Mouse (Mus musculus): ENCODE results near the gene Abcb10. TPM values are rescaled to one million over a fixed set of nuclear protein-coding genes. Genes with fewer than 3 reads are reported as not detected.
"Not testable (repeated sequence)": the region's sequence is repeated elsewhere in the genome, so short reads cannot be mapped to it uniquely, and the experiment has no call there.

The Abcb10 gene
- total and polyA plus RNA-seq, 3 experiments, result 21.6 to 44.3 (median 22.1) TPM

DNA sequence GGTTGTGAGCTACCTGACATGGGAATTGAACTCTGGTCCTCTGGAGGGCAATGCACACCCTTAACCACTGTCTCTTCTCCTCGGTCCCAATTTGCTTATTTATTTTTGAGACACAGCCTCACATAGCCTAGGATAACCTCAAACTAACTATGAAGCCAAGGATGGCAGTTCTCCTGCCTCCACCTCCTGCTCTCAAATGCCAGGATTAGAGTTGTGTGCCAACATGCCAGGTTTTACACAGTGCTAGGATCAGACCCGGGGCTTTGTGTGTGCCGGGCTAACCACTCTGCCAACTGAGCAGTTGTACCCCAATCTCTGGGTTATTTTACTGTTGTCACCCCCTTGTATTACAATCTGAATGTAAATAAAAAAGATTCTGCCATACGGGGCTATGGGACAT, 5.4 kb downstream of the Abcb10 start:
- no peak for DNase-seq (ENCODE audit: low spot score)
- no peak for TF ChIP-seq GATA1 (IDR thresholded peaks at IDR 0.05; ENCODE audit: borderline replicate concordance, low read length)
- TF ChIP-seq POLR2AphosphoS5 (IDR thresholded peaks at IDR 0.05; ENCODE audit: insufficient replicate concordance, low read depth, low read length), result no peak
- TF ChIP-seq CTCF (IDR thresholded peaks at IDR 0.05; ENCODE audit: low read depth, low read length), result no peak
- TF ChIP-seq TAL1 (conservative IDR thresholded peaks at IDR 0.05; ENCODE audit: low read depth, low read length), result no peak
- TF ChIP-seq GATA2 (IDR thresholded peaks at IDR 0.05; ENCODE audit: borderline replicate concordance, low read depth, low read length), result no peak
- no peaks in the 10 kb centered on the region for H3K27me3 ChIP-seq (ENCODE audit: insufficient read depth, low read length)
- H3K36me3 ChIP-seq (replicated peaks), result peaks cover 61% of the 10 kb centered on the region
- no peak overlapping the region; the same call in 1 of the 2 replicates for H3K4me3 ChIP-seq (ENCODE audit: low read depth, low read length)
- H3K9me3 ChIP-seq (replicated peaks), result peaks cover 8% of the 10 kb centered on the region
- peaks cover 64% of the 10 kb centered on the region for H3K4me1 ChIP-seq (ENCODE audit: insufficient read depth, low read depth, low read length)
- ATAC-seq (ENCODE audit: extremely low read depth, insufficient number of reproducible peaks, low FRiP score, poor library complexity, severe bottlenecking), result no peak

DNA sequence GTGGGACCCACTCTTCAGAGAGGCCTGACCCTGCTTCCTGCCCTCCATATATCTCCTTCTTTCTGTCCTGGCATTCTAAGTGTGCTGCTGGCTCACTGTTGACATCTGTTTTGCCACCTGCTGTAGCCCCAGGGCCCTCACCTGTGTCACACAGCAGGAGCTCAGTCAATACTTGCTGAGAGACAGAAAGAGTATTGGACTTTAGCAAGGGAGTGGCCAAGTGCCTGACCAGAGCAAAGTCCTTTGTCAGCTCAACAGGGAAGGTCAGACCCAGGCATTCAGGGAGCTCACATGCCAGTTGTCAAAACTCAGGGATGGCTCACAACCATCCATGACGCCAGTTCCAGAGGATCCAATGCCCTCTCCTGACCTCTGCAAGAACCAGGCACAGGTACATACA, 9.4 kb downstream of the Abcb10 start:
- Histone ChIP-seq H3K36me3 (replicated peaks) (peaks cover 86% of the 10 kb centered on the region), H3K4me1 (ENCODE audit: insufficient read depth, low read depth, low read length) (peaks cover 38% of the 10 kb centered on the region), H3K27me3 (ENCODE audit: insufficient read depth, low read length) (no peaks in the 10 kb centered on the region), H3K4me3 (ENCODE audit: low read depth, low read length) (no peak overlapping the region), H3K9me3 (replicated peaks) (peaks cover 8% of the 10 kb centered on the region)
- DNase-seq (ENCODE audit: low spot score) (no peak), ATAC-seq (ENCODE audit: extremely low read depth, insufficient number of reproducible peaks, low FRiP score, poor library complexity, severe bottlenecking) (no peak)
- TF ChIP-seq TAL1 (conservative IDR thresholded peaks at IDR 0.05; ENCODE audit: low read depth, low read length) (no peak), GATA2 (IDR thresholded peaks at IDR 0.05; ENCODE audit: borderline replicate concordance, low read depth, low read length) (no peak), POLR2AphosphoS5 (IDR thresholded peaks at IDR 0.05; ENCODE audit: insufficient replicate concordance, low read depth, low read length) (no peak), CTCF (IDR thresholded peaks at IDR 0.05; ENCODE audit: low read depth, low read length) (no peak), GATA1 (IDR thresholded peaks at IDR 0.05; ENCODE audit: borderline replicate concordance, low read length) (no peak)

DNA sequence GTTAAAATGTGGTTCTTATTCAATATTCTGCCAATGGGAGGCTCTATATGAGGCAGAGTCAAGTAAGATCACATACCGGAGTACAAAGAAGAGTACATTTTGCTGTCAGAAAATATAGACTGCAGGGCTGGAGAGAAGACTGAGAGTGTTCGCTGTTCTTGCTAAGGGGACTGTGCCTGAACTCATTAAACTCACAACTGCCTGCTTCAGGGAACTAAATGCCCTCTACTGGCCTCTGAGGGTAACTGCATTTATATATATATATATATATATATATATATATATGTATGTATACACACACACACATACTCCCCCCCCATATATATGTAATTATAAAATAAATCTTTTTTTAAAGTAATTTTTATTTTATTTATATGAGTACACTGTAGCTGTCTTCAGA, 16.0 kb downstream of the Abcb10 start:
- Histone ChIP-seq H3K36me3 (replicated peaks) (peaks cover 95% of the 10 kb centered on the region), H3K4me1 (ENCODE audit: insufficient read depth, low read depth, low read length) (peaks cover 10% of the 10 kb centered on the region; the same call in 1 of the 2 replicates), H3K27me3 (ENCODE audit: insufficient read depth, low read length) (no peaks in the 10 kb centered on the region), H3K9me3 (replicated peaks) (no peaks in the 10 kb centered on the region), H3K4me3 (ENCODE audit: low read depth, low read length) (no peak overlapping the region)
- DNase-seq (ENCODE audit: low spot score) (no peak), ATAC-seq (ENCODE audit: extremely low read depth, insufficient number of reproducible peaks, low FRiP score, poor library complexity, severe bottlenecking) (no peak)
- TF ChIP-seq GATA1 (IDR thresholded peaks at IDR 0.05; ENCODE audit: borderline replicate concordance, low read length), result no peak
- TF ChIP-seq GATA2 (IDR thresholded peaks at IDR 0.05; ENCODE audit: borderline replicate concordance, low read depth, low read length), result no peak
- TF ChIP-seq CTCF (IDR thresholded peaks at IDR 0.05; ENCODE audit: low read depth, low read length), result no peak
- TF ChIP-seq TAL1 (conservative IDR thresholded peaks at IDR 0.05; ENCODE audit: low read depth, low read length), result no peak
- no peak for TF ChIP-seq POLR2AphosphoS5 (IDR thresholded peaks at IDR 0.05; ENCODE audit: insufficient replicate concordance, low read depth, low read length)

DNA sequence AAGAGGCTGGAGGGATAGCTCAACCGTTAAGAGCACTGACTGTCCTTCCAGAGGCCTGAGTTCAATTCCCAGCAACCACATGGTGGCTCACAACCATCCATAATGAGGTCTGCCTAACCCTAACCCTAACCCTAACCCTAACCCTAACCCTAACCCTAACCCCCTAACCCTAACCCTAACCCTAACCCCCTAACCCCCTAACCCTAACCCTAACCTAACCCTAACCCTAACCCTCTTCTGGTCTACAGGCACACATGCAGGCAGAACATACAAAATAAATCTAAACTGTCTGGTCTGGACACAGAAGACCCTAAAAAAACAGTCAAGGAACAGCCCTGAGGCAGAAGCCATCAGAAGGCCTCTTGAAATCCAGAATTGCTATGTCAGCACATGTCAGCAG, 21.6 kb downstream of the Abcb10 start:
- H3K9me3 ChIP-seq (replicated peaks), result no peaks in the 10 kb centered on the region
- peaks cover 95% of the 10 kb centered on the region for H3K36me3 ChIP-seq (replicated peaks)
- ATAC-seq (ENCODE audit: extremely low read depth, insufficient number of reproducible peaks, low FRiP score, poor library complexity, severe bottlenecking), result no peak
- no peaks in the 10 kb centered on the region for H3K27me3 ChIP-seq (ENCODE audit: insufficient read depth, low read length)
- TF ChIP-seq GATA1 (IDR thresholded peaks at IDR 0.05; ENCODE audit: borderline replicate concordance, low read length), result no peak
- no peak for TF ChIP-seq CTCF (IDR thresholded peaks at IDR 0.05; ENCODE audit: low read depth, low read length)
- no peak for TF ChIP-seq POLR2AphosphoS5 (IDR thresholded peaks at IDR 0.05; ENCODE audit: insufficient replicate concordance, low read depth, low read length)
- TF ChIP-seq GATA2 (IDR thresholded peaks at IDR 0.05; ENCODE audit: borderline replicate concordance, low read depth, low read length), result no peak
- no peak for TF ChIP-seq TAL1 (conservative IDR thresholded peaks at IDR 0.05; ENCODE audit: low read depth, low read length)
- no peak for DNase-seq (ENCODE audit: low spot score)
- H3K4me1 ChIP-seq (ENCODE audit: insufficient read depth, low read depth, low read length), result peaks cover 5% of the 10 kb centered on the region; the same call in 1 of the 2 replicates
- H3K4me3 ChIP-seq (ENCODE audit: low read depth, low read length), result no peak overlapping the region

DNA sequence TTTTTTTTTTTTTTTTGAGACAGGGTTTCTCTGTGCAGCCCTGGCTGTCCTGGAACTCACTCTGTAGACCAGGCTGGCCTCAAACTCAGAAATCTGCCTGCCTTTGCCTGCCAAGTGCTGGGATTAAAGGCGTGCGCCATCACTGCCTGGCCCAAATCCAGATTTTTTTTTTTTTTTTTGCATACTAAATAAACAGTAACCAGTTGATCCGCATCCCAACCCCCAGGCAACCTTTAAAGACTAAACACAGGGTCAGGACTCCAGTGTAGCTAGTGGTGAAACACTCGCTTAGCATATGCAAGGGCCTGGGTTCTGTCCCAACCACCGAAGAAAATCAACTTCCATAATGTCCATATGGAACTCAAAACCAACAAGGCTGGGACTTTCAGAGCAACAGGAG, 22.4 kb downstream of the Abcb10 start:
- H3K4me1 ChIP-seq (ENCODE audit: insufficient read depth, low read depth, low read length); H3K27me3 ChIP-seq (ENCODE audit: insufficient read depth, low read length); DNase-seq (ENCODE audit: low spot score); ATAC-seq (ENCODE audit: extremely low read depth, insufficient number of reproducible peaks, low FRiP score, poor library complexity, severe bottlenecking); H3K9me3 ChIP-seq (replicated peaks); H3K4me3 ChIP-seq (ENCODE audit: low read depth, low read length): not testable (repeated sequence)
- H3K36me3 ChIP-seq (replicated peaks), result peaks cover 95% of the 10 kb centered on the region

DNA sequence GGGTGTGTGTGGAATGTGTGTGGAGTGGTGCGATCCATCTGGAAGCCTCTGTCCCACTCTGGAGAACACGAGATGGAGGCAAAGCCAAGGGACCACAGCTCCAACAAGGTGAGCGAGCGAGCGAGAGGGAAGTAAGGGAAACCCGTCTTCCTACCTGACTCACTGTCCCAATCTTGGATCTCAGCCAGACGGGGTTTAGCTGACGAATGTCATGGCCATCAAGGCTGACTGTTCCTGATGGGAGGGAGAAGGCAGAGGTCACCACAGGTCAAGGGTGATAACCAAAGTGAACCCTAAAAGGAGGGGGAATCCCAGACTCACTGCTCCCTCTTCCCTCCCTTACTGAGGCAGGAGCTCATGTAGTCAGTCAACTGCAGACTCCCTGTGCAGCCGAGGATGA, 22.9 kb downstream of the Abcb10 start:
- TF ChIP-seq POLR2AphosphoS5 (IDR thresholded peaks at IDR 0.05; ENCODE audit: insufficient replicate concordance, low read depth, low read length) (no peak), GATA1 (IDR thresholded peaks at IDR 0.05; ENCODE audit: borderline replicate concordance, low read length) (no peak), GATA2 (IDR thresholded peaks at IDR 0.05; ENCODE audit: borderline replicate concordance, low read depth, low read length) (no peak), CTCF (IDR thresholded peaks at IDR 0.05; ENCODE audit: low read depth, low read length) (no peak), TAL1 (conservative IDR thresholded peaks at IDR 0.05; ENCODE audit: low read depth, low read length) (no peak)
- H3K4me3 ChIP-seq (ENCODE audit: low read depth, low read length), result peak overlapping the region; percentile 23; the same call in 1 of the 2 replicates
- H3K36me3 ChIP-seq (replicated peaks), result peaks cover 97% of the 10 kb centered on the region
- H3K9me3 ChIP-seq (replicated peaks), result no peaks in the 10 kb centered on the region
- ATAC-seq (ENCODE audit: extremely low read depth, insufficient number of reproducible peaks, low FRiP score, poor library complexity, severe bottlenecking) (no peak), DNase-seq (ENCODE audit: low spot score) (no peak)
- H3K27me3 ChIP-seq (ENCODE audit: insufficient read depth, low read length), result no peaks in the 10 kb centered on the region
- peaks cover 5% of the 10 kb centered on the region; the same call in 1 of the 2 replicates for H3K4me1 ChIP-seq (ENCODE audit: insufficient read depth, low read depth, low read length)

DNA sequence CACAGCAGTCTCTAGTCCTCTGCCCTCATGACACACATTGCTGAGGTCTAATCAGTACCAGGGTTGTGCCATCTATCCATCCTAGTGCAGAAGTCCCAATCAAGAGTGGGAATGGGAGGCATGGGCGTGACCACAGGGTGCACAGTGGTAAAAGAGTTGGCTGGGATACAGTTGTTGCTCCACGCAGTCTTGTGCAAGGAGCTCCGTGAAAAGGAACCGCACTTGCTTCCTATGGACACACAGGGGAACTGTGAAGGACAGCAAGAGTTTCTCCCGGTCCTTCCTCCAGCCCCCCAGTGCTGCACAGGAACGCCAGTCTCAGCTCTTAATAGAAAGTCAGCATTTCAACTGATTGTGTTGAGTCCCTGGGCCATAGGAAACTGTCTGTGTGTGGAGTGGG, 23.4 kb downstream of the Abcb10 start:
- peaks cover 7% of the 10 kb centered on the region for H3K4me1 ChIP-seq (ENCODE audit: insufficient read depth, low read depth, low read length)
- H3K27me3 ChIP-seq (ENCODE audit: insufficient read depth, low read length), result no peaks in the 10 kb centered on the region
- DNase-seq (ENCODE audit: low spot score) (no peak), ATAC-seq (ENCODE audit: extremely low read depth, insufficient number of reproducible peaks, low FRiP score, poor library complexity, severe bottlenecking) (no peak)
- no peaks in the 10 kb centered on the region for H3K9me3 ChIP-seq (replicated peaks)
- no peak overlapping the region for H3K4me3 ChIP-seq (ENCODE audit: low read depth, low read length)
- peaks cover 97% of the 10 kb centered on the region for H3K36me3 ChIP-seq (replicated peaks)
- no peak for TF ChIP-seq GATA1 (IDR thresholded peaks at IDR 0.05; ENCODE audit: borderline replicate concordance, low read length)
- TF ChIP-seq POLR2AphosphoS5 (IDR thresholded peaks at IDR 0.05; ENCODE audit: insufficient replicate concordance, low read depth, low read length), result no peak
- TF ChIP-seq TAL1 (conservative IDR thresholded peaks at IDR 0.05; ENCODE audit: low read depth, low read length), result no peak
- no peak for TF ChIP-seq CTCF (IDR thresholded peaks at IDR 0.05; ENCODE audit: low read depth, low read length)
- TF ChIP-seq GATA2 (IDR thresholded peaks at IDR 0.05; ENCODE audit: borderline replicate concordance, low read depth, low read length), result no peak
